Mouse (Mus musculus): ENCODE measurements around the gene Mcrs1. TPM values are rescaled to one million over a fixed set of nuclear protein-coding genes. Genes with fewer than 3 reads are reported as not detected.

Mcrs1 gene
- 101 and 104 TPM in 2 replicates for polyA plus RNA-seq (2012)

GRCm38 (mm10) chr15:99251626-99252380 lies at the start of gene Mcrs1:
Gene Mcrs1 (minus strand): TSS chr15:99251961.

DNA sequence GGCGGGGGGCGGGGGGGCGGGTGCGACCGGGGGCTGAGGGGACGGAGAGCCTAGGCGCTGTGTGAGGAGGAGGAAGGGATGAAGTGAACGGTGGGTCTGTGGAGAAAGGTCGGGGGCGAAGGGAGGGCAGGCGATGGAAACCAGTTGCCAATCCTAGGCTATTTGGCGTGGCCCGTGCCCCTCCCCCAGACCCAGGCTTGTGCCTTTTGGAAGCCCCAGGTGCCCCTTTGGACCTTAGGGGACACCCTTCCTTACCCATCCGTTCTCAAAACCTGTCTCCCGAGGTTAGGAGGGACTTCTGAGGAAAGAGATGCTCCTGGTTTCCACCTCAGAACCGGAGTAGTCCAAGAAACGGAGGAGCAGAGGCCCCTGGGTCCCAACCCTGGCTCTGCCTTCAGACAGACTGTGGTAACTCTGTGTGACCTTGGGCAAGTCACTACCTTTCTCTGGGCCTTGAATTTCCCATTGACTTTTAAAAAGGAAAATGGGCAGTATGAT lies 43.8 kb upstream of the Mcrs1 start, which contains the start of gene Fam186b:
TSS of gene Fam186b (minus strand) at position 405 of the 498 bp plus-strand sequence.

DNA sequence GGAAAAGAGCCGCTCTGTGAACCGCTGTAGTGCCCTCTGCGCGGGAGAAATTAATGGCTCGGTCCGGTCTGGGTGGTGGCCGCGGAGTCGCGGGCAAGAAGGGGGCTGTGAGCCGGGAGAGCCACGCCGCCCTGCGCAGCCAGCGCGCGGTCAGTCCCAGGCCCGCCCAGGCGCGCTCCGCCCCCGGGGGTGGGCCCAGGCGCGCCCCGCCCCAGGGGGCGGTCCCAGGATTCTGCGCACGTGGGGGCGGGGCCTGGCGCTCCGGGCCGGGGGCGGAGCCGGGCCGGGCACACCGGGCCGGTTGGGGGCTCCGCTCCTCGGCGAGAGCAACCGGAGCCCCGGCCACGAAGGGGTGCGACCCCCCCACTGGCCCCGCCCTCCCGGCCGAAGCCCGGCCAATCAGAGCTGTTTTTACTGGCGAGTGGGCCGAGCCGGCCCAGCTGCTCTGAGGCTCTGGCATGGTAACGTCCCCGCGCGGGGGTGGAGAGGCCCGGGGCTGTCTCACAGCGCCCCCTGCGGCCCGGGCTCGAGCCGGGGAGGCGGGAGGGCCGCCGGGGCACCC lies 43.1 kb upstream of the Mcrs1 start, which contains the start of gene Prpf40b:
TSS of gene Prpf40b (plus strand) at position 275 of the 562 bp plus-strand sequence.

GRCm38 (mm10) chr15:99224208-99224911 lies 27.4 kb downstream of the Mcrs1 start, which contains the start of gene Kcnh3:
Gene Kcnh3 (plus strand): TSS chr15:99224861.

Other genes with a start within 250 kb of the Mcrs1 start
- 29.3 and 45.8 TPM in 2 replicates for gene Tuba1c, start 222.1 kb downstream of the Mcrs1 start, polyA plus RNA-seq (2012)
- 0.21 and 0.74 TPM in 2 replicates for gene Prph, start 196.8 kb downstream of the Mcrs1 start, polyA plus RNA-seq (2012)
- gene Troap, start 177.4 kb downstream of the Mcrs1 start, polyA plus RNA-seq (2012), result 33.9 and 51.5 TPM in 2 replicates
- not detected in 2 replicates for gene C1ql4, start 164.1 kb downstream of the Mcrs1 start, polyA plus RNA-seq (2012)
- gene Dnajc22, start 158.8 kb downstream of the Mcrs1 start, polyA plus RNA-seq (2012), result not detected in 2 replicates
- 0.12 and 0.16 TPM in 2 replicates for gene Spats2, start 126.0 kb downstream of the Mcrs1 start, polyA plus RNA-seq (2012)
- gene Kcnh3, start 27.1 kb downstream of the Mcrs1 start, polyA plus RNA-seq (2012), result not detected in 2 replicates
- gene Prpf40b, start 43.1 kb upstream of the Mcrs1 start, polyA plus RNA-seq (2012), result 36.6 and 37.4 TPM in 2 replicates
- gene Fam186b, start 43.9 kb upstream of the Mcrs1 start, polyA plus RNA-seq (2012), result not detected in 2 replicates
- 19.8 and 21.7 TPM in 2 replicates for gene Fmnl3, start 118.5 kb upstream of the Mcrs1 start, polyA plus RNA-seq (2012)
- gene Tmbim6, start 140.9 kb upstream of the Mcrs1 start, polyA plus RNA-seq (2012), result 291 and 305 TPM in 2 replicates
- 26.8 and 31.6 TPM in 2 replicates for gene Nckap5l, start 205.8 kb upstream of the Mcrs1 start, polyA plus RNA-seq (2012)
- gene Bcdin3d, start 222.8 kb upstream of the Mcrs1 start, polyA plus RNA-seq (2012), result 2.7 and 5.4 TPM in 2 replicates